Mouse (Mus musculus) hindbrain, embryonic 11.5 days (tissue): ENCODE measurements around the gene Zfp541. TPM values are rescaled to one million over a fixed set of nuclear protein-coding genes. Genes with fewer than 3 reads are reported as not detected.

Experiments used
- ATAC-seq: fragments of 200-750 bp; cut with Nextera tagmentation; 2 replicates; pipeline ENCODE4 v1.8.0; 2017; ENCODE audit warnings: mild to moderate bottlenecking, moderate TSS enrichment, moderate library complexity; ENCODE audit not compliant: low FRiP score
- DNase-seq: peaks from one replicate; pipeline ENCODE4 v3.0.0-alpha.2; 2015; ENCODE audit warnings: low spot score
- H3K27ac ChIP-seq: fragments of 300-500 bp; sonication (generic); 2 replicates; pipeline ENCODE4 v1.5.1; 2014; ENCODE audit warnings: mild to moderate bottlenecking, low read depth, low read length
- H3K27me3 ChIP-seq: fragments of 300-500 bp; sonication (generic); 2 replicates; pipeline ENCODE4 v1.6.1; 2014; ENCODE audit warnings: mild to moderate bottlenecking, low read length, moderate library complexity, mixed read lengths; ENCODE audit not compliant: control insufficient read depth, insufficient read depth
- H3K36me3 ChIP-seq: fragments of 300-500 bp; sonication (generic); 2 replicates; pipeline ENCODE4 v1.6.1; 2014; ENCODE audit warnings: mild to moderate bottlenecking, low read length, moderate library complexity, mixed read lengths; ENCODE audit not compliant: control insufficient read depth, insufficient read depth
- H3K4me1 ChIP-seq: fragments of 300-500 bp; sonication (generic); replicated peaks from 2 replicates; pipeline ENCODE4 v1.6.1; 2014; ENCODE audit warnings: low read length, mixed read lengths; ENCODE audit not compliant: control insufficient read depth, insufficient read depth
- H3K4me2 ChIP-seq: fragments of 300-500 bp; sonication (generic); replicated peaks from 2 replicates; pipeline ENCODE4 v1.6.1; 2014; ENCODE audit warnings: mild to moderate bottlenecking, low read depth, low read length
- H3K4me3 ChIP-seq: fragments of 300-500 bp; sonication (generic); 2 replicates; pipeline ENCODE4 v1.5.1; 2014; ENCODE audit warnings: low read depth, low read length
- H3K9ac ChIP-seq: fragments of 300-500 bp; sonication (generic); 2 replicates; pipeline ENCODE4 v1.6.1; 2014; ENCODE audit warnings: low read depth, low read length
- H3K9me3 ChIP-seq: fragments of 300-500 bp; sonication (generic); 2 replicates; pipeline ENCODE4 v1.6.1; 2016; ENCODE audit warnings: low read length; ENCODE audit not compliant: control insufficient read depth
- WGBS: fragments of 180-500 bp; shearing (Covaris S2); extraction: QIAGEN DNeasy Blood & Tissue Kit; methylation state at CpG from one replicate; pipeline ENCODE4 v1.1.7; 2014; 5-methylcytosine and 5-hydroxymethylcytosine counted together
- polyA plus RNA-seq: library from polyadenylated mRNA; unstranded; fragments of >200 nt; fragmentation: Nextera tagmentation; extraction: Ambion mirVana; gene quantifications from 2 replicates; pipeline ENCODE4 v1.2.1, GENCODE M21; 2014

Zfp541 gene
- polyA plus RNA-seq, 1 experiment from 2014 or later: not detected

DNA sequence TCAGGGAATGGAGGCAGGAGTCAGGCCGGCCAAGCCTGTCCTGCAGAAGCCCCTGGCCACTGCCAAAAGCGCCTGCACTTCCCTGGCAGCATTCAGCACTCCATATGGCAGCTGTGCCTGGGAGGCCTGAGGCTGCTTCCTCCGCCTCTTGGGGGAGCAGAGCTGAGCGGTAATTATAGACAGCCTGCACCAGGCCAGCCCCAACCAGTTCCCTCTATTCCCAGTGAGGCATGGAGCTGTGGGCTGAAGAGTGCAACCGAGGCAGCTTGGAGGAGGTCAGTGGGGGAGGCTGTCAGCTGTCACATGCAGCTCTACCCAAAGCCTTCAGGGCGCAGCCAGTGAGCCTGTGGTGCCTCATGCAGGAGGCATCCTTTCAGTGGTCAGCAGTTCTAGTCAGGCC is 42.1 kb downstream of the Zfp541 start:
- peaks cover 5% of the 10 kb centered on the region for H3K4me1 ChIP-seq
- no peaks in the 10 kb centered on the region for H3K9me3 ChIP-seq
- WGBS: 79% methylated on average over 6 of the region's 6 CpGs
- H3K4me2 ChIP-seq: no peak overlapping the region
- no peaks in the 10 kb centered on the region for H3K27me3 ChIP-seq
- peak overlapping the region; percentile 65 for H3K27ac ChIP-seq
- ATAC-seq: peak; percentile 48; the same call in 1 of the 2 replicates
- H3K9ac ChIP-seq: no peak overlapping the region
- no peak overlapping the region for H3K4me3 ChIP-seq
- H3K36me3 ChIP-seq: 0 out of 2 replicates have a peak, but pooled peaks cover 2% of the 10 kb centered on the region
- peak; percentile 14 for DNase-seq

DNA sequence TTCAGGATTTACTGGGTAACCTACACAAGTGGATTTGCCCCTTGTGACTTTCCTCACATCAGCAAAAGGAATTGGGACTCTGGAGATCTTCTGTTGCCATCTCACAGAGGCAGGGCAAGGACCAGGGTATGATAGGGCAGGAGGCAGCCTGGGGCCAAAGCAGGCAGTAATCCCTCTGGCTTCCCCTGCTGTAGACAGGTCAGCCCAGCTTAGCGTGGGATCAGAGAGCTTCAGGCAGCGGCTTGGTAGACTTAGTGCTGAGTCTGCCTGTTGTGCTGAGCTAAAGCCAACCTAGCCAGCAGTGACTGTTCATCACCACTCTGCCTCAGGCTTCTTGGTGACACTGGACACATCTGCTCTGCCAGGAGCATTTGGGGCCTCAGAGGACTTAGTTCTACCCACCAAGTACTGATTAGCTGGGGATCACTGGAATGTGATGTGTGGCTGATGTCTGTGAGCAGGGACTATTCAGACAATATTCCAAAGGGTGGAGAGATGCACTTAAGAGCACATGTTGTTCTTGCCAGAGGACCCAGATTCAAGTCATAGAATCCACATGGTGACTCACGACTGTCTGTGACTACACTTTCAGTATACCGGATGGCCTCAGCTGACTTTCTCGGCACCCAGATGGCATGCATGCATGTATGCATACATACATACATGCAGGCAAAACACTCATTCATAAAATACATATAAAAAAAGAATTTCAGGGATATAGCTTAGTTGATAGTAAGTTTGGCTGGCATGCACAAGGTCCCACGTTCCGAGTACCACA is 43.2 kb downstream of the Zfp541 start:
- no peaks in the 10 kb centered on the region for H3K27me3 ChIP-seq
- H3K4me1 ChIP-seq: no peaks in the 10 kb centered on the region; the same call in 1 of the 2 replicates
- no peak overlapping the region for H3K4me3 ChIP-seq
- no peaks in the 10 kb centered on the region for H3K9me3 ChIP-seq
- 90% methylated on average over 7 of the region's 7 CpGs for WGBS
- DNase-seq (no peak), ATAC-seq (no peak)
- no peak overlapping the region for H3K4me2 ChIP-seq
- H3K27ac ChIP-seq: 0 out of 2 replicates have a peak overlapping the region, but pooled peaks have one; percentile 65
- no peak overlapping the region for H3K9ac ChIP-seq
- H3K36me3 ChIP-seq: 0 out of 2 replicates have a peak, but pooled peaks cover 6% of the 10 kb centered on the region

DNA sequence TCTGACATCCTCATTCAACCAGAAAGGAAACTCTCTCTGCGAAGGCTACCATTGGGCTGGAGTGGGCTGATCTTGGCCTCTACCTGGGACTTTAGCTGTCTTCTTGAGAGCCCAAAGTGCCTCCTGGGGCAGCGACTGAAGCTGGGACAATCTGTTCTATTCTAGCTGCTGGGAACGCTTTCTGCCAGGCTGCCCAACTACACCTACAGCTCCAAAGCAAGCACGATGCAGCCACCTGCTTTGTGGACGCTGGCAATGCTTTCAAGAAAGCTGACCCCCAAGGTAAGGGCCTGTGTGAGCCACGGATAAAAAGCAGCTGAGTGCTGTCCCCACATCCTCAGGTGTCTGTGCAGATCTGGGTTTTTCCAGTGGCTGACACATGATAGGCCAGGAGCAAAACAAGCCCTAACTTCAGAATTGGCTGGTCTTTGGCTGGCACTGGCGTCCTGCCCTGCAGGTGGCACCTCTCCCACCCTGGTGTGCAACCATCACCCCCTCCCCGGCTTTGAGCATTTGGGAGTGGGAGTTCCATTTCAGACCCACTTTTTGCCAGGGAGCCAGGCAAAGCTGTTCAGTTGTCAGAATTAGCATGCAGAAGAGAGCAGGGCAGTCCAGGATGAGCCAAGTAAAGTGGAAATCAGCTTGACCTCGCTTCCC is 47.4 kb downstream of the Zfp541 start:
- no peaks in the 10 kb centered on the region for H3K4me1 ChIP-seq
- H3K9me3 ChIP-seq: no peaks in the 10 kb centered on the region
- ATAC-seq (no peak), DNase-seq (no peak)
- H3K36me3 ChIP-seq: peaks cover 18% of the 10 kb centered on the region; the same call in 1 of the 2 replicates
- no peak overlapping the region for H3K4me3 ChIP-seq
- WGBS: 93% methylated on average over 9 of the region's 9 CpGs
- H3K27me3 ChIP-seq: no peaks in the 10 kb centered on the region
- no peak overlapping the region for H3K9ac ChIP-seq
- H3K27ac ChIP-seq: no peak overlapping the region
- H3K4me2 ChIP-seq: no peak overlapping the region

DNA sequence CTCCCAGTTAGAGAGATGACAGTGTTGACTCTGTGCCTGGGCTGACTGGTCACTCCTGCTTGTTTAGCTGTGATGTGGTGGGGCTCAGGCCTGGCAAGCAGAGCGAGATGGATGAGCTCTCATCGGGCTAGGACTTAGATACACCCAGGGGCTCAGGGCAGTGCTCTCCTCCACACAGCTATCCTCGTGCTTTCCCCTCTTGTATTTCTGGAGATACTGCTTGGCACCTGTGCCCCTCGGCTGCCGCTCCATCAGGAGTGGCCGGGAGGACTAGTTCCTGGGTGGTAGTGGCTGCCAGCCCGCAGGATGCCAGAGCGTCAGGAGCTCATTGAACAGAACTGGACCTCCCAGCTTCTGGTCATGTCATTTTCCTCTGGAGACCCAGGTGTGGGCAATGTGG is 48.5 kb downstream of the Zfp541 start:
- no peaks in the 10 kb centered on the region for H3K9me3 ChIP-seq
- H3K27ac ChIP-seq: no peak overlapping the region
- H3K27me3 ChIP-seq: no peaks in the 10 kb centered on the region
- H3K9ac ChIP-seq: no peak overlapping the region
- H3K36me3 ChIP-seq: peaks cover 20% of the 10 kb centered on the region
- no peaks in the 10 kb centered on the region for H3K4me1 ChIP-seq
- H3K4me3 ChIP-seq: no peak overlapping the region
- WGBS: 93% methylated on average over 8 of the region's 8 CpGs
- ATAC-seq (no peak), DNase-seq (no peak)
- H3K4me2 ChIP-seq: no peak overlapping the region

DNA sequence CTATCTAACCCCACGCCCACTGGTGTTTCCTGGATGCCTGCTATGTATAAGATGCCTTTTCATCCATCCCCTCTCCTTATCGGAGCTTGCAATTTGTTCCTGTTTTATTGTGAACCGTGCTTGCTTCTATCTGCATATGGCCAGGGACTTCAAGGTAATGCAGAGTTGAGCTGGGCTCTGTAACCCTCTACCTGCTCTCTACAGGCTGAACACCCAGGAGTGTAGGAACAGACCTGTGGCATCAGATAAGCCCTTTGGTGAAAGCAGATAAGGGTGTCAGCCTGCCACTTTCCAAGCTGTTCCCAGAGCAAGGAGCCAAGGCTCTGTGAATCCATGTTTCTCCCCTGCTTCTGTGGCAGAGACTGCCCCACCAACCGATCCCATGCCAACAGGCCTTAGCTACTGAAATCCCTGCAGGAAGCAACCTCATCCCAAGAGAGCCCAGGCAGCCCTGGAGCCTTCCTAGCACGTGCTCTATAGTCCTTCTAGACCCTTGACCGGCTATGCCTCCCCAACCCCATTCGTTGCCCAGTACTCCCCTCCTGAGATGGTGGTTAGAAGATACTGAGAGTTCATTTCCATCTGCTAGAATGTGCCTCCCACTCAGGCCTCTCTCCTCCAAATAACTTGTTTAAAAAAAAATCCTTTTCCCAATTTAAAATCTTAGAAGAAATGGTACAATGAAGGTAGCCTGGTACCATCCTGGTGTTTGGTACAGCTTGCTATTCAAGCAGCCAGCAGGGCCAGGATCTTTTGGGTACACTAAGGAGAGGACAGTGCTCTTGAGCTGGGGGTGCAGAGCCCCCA is 49.9 kb downstream of the Zfp541 start:
- no peak overlapping the region for H3K4me3 ChIP-seq
- no peak for ATAC-seq
- H3K4me1 ChIP-seq: no peaks in the 10 kb centered on the region
- H3K27ac ChIP-seq: no peak overlapping the region
- H3K9ac ChIP-seq: no peak overlapping the region
- H3K27me3 ChIP-seq: no peaks in the 10 kb centered on the region
- H3K9me3 ChIP-seq: no peaks in the 10 kb centered on the region
- DNase-seq: no peak
- 92% methylated on average over 7 of the region's 7 CpGs for WGBS
- H3K36me3 ChIP-seq: peaks cover 23% of the 10 kb centered on the region
- H3K4me2 ChIP-seq: no peak overlapping the region

DNA sequence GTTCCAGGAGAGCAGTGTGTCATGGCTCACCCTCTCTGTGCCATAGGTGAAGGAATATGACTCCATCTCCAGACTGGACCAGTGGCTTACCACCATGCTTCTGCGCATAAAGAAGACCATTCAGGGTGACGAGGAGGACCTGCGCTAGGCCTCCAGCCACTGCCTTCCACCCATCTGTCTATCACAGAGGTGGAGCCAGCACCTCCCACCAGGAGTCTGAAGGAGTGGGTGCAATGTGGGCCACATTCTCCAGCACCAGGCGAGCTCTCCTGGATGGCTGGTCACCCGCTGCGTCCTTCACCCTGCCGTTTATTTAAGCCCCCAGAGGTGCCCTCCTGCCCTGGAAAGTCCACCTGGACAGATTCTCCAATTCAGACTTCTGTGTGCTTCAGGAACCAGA is 54.8 kb downstream of the Zfp541 start:
- Histone ChIP-seq H3K36me3 (peaks cover 13% of the 10 kb centered on the region), H3K27me3 (no peaks in the 10 kb centered on the region), H3K27ac (no peak overlapping the region), H3K4me3 (no peak overlapping the region), H3K4me2 (no peak overlapping the region), H3K9ac (no peak overlapping the region), H3K9me3 (no peaks in the 10 kb centered on the region), H3K4me1 (no peaks in the 10 kb centered on the region)
- ATAC-seq (no peak), DNase-seq (no peak)
- WGBS: 89% methylated on average over 7 of the region's 7 CpGs

DNA sequence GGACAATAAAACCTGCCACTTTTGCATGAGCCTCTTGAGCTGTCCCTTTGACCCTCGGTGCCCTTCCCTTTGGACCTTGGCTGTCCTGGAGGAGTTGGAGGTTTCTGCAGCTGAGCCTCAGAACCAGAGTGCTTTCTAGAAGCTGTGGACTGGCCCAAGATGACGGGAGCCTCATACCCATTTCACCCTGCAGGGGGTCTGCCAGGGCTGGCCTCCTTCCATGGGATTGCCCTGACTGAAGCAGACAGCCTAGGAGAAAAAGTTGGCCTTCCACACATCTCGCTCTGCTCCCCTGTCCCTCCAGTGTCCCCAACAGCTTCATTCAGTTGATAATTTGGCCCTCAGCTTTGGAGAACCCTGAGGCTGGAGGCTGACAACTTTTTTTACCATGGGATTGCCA is 55.5 kb downstream of the Zfp541 start:
- 87% methylated on average over 3 of the region's 3 CpGs for WGBS
- ATAC-seq (no peak), DNase-seq (no peak)
- H3K9ac ChIP-seq: no peak overlapping the region
- no peak overlapping the region for H3K4me3 ChIP-seq
- H3K4me1 ChIP-seq: no peaks in the 10 kb centered on the region
- H3K36me3 ChIP-seq: peaks cover 13% of the 10 kb centered on the region
- H3K4me2 ChIP-seq: no peak overlapping the region
- H3K27ac ChIP-seq: no peak overlapping the region
- H3K27me3 ChIP-seq: no peaks in the 10 kb centered on the region
- H3K9me3 ChIP-seq: no peaks in the 10 kb centered on the region

DNA sequence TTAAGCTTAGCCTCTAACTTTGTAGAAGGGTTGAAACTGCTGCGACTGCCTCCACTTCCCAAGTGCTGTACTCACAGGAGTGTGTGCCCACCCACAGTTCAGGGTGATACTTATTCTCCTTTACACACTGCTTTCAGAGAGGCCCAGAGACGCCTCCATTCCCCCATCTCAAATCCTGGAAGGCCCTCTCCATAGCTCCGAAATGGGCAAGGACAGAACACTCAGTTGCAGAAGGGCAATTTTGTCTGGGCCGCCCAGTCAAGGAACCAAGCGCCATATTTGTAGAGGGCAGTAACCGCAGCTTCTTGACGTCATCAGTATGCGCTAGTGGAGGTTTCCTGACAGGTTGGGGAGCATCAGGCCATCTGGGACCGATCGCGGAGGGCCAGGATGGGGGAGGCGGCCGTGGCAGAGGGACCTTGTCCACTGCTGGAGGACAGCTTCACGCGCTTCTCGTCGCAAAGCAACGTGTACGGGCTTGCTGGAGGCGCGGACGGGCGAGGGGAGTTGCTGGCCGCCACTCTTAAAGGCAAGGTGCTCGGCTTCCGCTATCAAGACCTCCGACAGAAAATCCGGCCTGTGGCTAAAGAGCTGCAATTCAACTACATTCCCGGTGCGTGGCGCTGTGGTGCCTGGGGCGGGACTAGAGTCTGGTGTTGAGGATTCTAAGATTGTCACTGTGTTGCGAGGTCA is 58.1 kb downstream of the Zfp541 start, which contains the start of gene Kptn:
TSS of gene Kptn (plus strand) at position 327 of the 693 bp plus-strand sequence.
- 2% methylated on average over 33 of the region's 33 CpGs for WGBS
- no peaks in the 10 kb centered on the region for H3K4me1 ChIP-seq
- H3K36me3 ChIP-seq: peaks cover 7% of the 10 kb centered on the region; the same call in 1 of the 2 replicates
- no peaks in the 10 kb centered on the region for H3K27me3 ChIP-seq
- H3K9ac ChIP-seq: peak within 1 kb of the TSS; percentile 75
- no peaks in the 10 kb centered on the region for H3K9me3 ChIP-seq
- peak within 1 kb of the TSS; percentile 86 for H3K27ac ChIP-seq
- ATAC-seq (peak; percentile 89), DNase-seq (peak; percentile 96)
- H3K4me3 ChIP-seq: peak within 1 kb of the TSS; percentile 70
- H3K4me2 ChIP-seq: peak within 1 kb of the TSS; percentile 40
